Mouse (Mus musculus): Measurements from ENCODE around the gene Pex10.

- TF ChIP-seq CTCF (IDR thresholded peaks at IDR 0.05; ENCODE audit: low read depth) = no peak
- no peak for TF ChIP-seq EP300 (IDR thresholded peaks at IDR 0.05; ENCODE audit: low read depth)
Measured at GRCm38 (mm10) chr4:155018601-155019335, 48.0 kb upstream of the Pex10 start.
